Mouse (Mus musculus) stomach, embryonic 15.5 days (tissue): ENCODE results near the gene Rpl35. TPM values are rescaled to one million over a fixed set of nuclear protein-coding genes. Genes with fewer than 3 reads are reported as not detected.

Source experiments
- ATAC-seq: fragments of 200-750 bp; cut with Nextera tagmentation; 2 replicates; pipeline ENCODE4 v1.8.0; 2017; ENCODE audit warnings: low read depth, moderate number of reproducible peaks, moderate TSS enrichment; ENCODE audit not compliant: insufficient read depth, low FRiP score
- H3K27ac ChIP-seq: fragments of 300-500 bp; sonication (generic); 2 replicates; pipeline ENCODE4 v1.5.1; 2015; ENCODE audit warnings: mild to moderate bottlenecking, inconsistent platforms
- H3K27me3 ChIP-seq: fragments of 300-500 bp; sonication (generic); replicated peaks from 2 replicates; pipeline ENCODE4 v1.6.1; 2015; ENCODE audit warnings: inconsistent platforms
- H3K36me3 ChIP-seq: fragments of 300-500 bp; sonication (generic); 2 replicates; pipeline ENCODE4 v1.6.1; 2015; ENCODE audit warnings: inconsistent platforms
- H3K4me1 ChIP-seq: fragments of 300-500 bp; sonication (generic); 2 replicates; pipeline ENCODE4 v1.6.1; 2015; ENCODE audit warnings: inconsistent platforms
- H3K4me2 ChIP-seq: fragments of 300-500 bp; sonication (generic); 2 replicates; pipeline ENCODE4 v1.6.1; 2015; ENCODE audit warnings: mild to moderate bottlenecking, inconsistent platforms
- H3K4me3 ChIP-seq: fragments of 300-500 bp; sonication (generic); replicated peaks from 2 replicates; pipeline ENCODE4 v1.5.1; 2015; ENCODE audit warnings: inconsistent platforms
- H3K9ac ChIP-seq: fragments of 300-500 bp; sonication (generic); 2 replicates; pipeline ENCODE4 v1.6.1; 2015; ENCODE audit warnings: inconsistent platforms
- H3K9me3 ChIP-seq: fragments of 300-500 bp; sonication (generic); 2 replicates; pipeline ENCODE4 v1.6.1; 2016; ENCODE audit warnings: inconsistent platforms
- WGBS: fragments of 180-500 bp; shearing (Covaris S2); methylation state at CpG from one replicate; pipeline ENCODE4 v1.1.7; 2015; 5-methylcytosine and 5-hydroxymethylcytosine counted together
- polyA plus RNA-seq: library from polyadenylated mRNA; unstranded; fragments of >200 nt; fragmentation: Nextera tagmentation; extraction: Ambion mirVana; gene quantifications from 2 replicates; pipeline ENCODE4 v1.2.1, GENCODE M21; 2015

Rpl35 gene
- polyA plus RNA-seq, 1 experiment from 2014 or later, result 861 TPM

DNA sequence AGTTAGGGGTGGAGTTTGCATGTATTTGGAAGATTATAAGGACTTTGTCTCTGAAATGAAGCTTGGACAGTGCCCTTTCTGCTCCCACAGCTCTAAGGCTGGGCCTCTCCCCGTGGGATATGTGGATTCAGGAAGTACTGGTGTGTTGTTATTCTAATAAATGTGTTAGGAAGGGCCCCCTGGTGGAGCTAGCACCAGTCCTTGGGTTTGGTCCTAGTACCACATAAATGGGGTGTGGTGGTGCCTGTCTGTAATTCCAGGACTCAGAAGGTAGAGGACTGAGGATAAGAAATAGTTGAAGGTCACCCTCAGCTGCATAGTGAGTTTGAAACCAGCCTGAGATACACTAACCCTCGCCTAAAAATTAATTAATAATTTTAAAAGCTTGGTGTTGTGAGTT is 32.2 kb downstream of the Rpl35 start:
- no peaks in the 10 kb centered on the region for H3K36me3 ChIP-seq
- ATAC-seq, result no peak
- no peaks in the 10 kb centered on the region for H3K9me3 ChIP-seq
- H3K9ac ChIP-seq, result no peak overlapping the region
- no peak overlapping the region for H3K4me2 ChIP-seq
- H3K27ac ChIP-seq, result no peak overlapping the region
- no peak overlapping the region for H3K4me3 ChIP-seq
- WGBS, result 29% methylated on average over 2 of the region's 2 CpGs
- no peaks in the 10 kb centered on the region for H3K27me3 ChIP-seq
- H3K4me1 ChIP-seq, result 0 out of 2 replicates have a peak, but pooled peaks cover 3% of the 10 kb centered on the region

DNA sequence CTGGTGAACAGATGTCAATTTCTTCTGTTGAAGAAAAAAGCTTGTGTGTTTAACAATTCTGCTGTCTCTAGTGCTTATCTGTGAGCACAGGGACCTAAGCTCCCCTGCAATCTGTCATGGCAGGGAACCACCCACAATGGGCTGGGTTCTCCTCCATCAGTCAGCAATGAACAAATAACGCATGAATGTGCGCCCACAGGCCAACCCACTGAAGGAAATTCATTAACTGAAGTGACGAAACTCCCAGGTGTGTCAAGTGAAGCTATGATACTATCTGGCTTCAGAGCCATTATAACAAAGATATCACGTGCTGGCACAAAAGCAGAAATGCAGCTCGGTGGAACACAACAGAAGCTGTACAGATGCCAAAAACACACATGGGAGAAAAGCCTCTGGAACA is 35.4 kb downstream of the Rpl35 start:
- no peak overlapping the region for H3K4me2 ChIP-seq
- 0 out of 2 replicates have a peak, but pooled peaks cover 3% of the 10 kb centered on the region for H3K4me1 ChIP-seq
- H3K9ac ChIP-seq, result no peak overlapping the region
- ATAC-seq, result peak; percentile 79
- H3K36me3 ChIP-seq, result no peaks in the 10 kb centered on the region
- H3K4me3 ChIP-seq, result no peak overlapping the region
- H3K27me3 ChIP-seq, result no peaks in the 10 kb centered on the region
- H3K9me3 ChIP-seq, result no peaks in the 10 kb centered on the region
- 61% methylated on average over 5 of the region's 5 CpGs for WGBS
- H3K27ac ChIP-seq, result no peak overlapping the region

GRCm38 (mm10) chr2:38969650-38970049 is 35.8 kb downstream of the Rpl35 start:
- H3K27ac ChIP-seq, result no peak overlapping the region
- no peaks in the 10 kb centered on the region for H3K36me3 ChIP-seq
- no peaks in the 10 kb centered on the region for H3K27me3 ChIP-seq
- 0 out of 2 replicates have a peak, but pooled peaks cover 3% of the 10 kb centered on the region for H3K4me1 ChIP-seq
- no peak overlapping the region for H3K4me2 ChIP-seq
- ATAC-seq, result no peak
- H3K4me3 ChIP-seq, result no peak overlapping the region
- WGBS, result 81% methylated on average over 2 of the region's 2 CpGs
- no peaks in the 10 kb centered on the region for H3K9me3 ChIP-seq
- H3K9ac ChIP-seq, result no peak overlapping the region

DNA sequence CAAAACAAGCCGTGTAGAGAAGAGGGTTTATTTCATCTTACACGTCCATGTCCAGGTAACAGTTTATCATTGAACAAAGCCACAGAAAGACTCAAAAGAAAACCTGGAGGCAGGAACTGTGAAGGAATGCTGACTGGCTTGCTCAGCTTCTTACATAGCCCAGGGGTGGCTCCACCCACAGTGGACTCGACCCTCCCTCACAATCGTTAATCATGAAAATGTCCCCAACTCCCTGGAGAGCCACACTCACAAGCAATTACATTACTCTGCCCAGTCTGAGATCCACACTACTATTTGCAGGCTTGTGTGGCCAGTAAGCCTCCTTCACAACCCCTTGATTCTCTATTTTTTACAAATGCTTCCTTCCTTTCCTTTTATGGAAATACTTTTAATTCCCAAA is 41.2 kb downstream of the Rpl35 start:
- ATAC-seq, result no peak; the same call in 1 of the 2 replicates

DNA sequence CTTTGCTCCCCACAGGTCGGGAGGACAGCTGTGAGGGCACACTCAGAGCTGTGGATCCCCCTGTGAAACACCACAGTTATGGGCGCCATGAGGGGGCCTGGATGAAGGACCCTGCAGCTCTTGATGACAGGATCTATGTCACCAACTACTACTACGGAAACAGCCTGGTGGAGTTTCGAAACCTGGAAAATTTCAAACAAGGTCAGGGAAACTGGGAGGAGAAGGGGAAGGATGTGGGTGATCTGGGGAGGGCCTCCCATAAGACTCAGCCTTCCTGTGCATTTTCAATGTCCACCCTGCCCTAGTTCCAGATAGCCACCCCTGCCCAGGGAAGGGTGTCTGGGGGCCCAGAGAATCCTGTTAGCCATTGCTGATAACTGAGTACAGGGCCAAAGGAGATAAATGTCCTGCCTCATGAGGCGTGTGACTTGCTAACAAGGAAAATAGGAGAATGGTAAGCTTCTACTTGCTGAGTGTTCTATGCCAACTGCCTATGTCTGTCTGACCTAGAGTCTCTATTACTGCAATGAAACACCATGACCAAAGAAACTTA is 47.7 kb downstream of the Rpl35 start:
- no peaks in the 10 kb centered on the region for H3K9me3 ChIP-seq
- H3K36me3 ChIP-seq, result no peaks in the 10 kb centered on the region
- no peak for ATAC-seq
- 80% methylated on average over 5 of the region's 5 CpGs for WGBS
- no peak overlapping the region for H3K27ac ChIP-seq
- H3K27me3 ChIP-seq, result no peaks in the 10 kb centered on the region
- H3K4me3 ChIP-seq, result no peak overlapping the region
- H3K9ac ChIP-seq, result no peak overlapping the region
- H3K4me2 ChIP-seq, result no peak overlapping the region
- peaks cover 7% of the 10 kb centered on the region; the same call in 1 of the 2 replicates for H3K4me1 ChIP-seq

More for the DNA sequence above, 41.2 kb downstream of the Rpl35 start:
- WGBS, result 7% methylated on average over 4 of the region's 4 CpGs
- Histone ChIP-seq H3K27me3 (no peaks in the 10 kb centered on the region), H3K4me1 (peaks cover 3% of the 10 kb centered on the region; the same call in 1 of the 2 replicates), H3K9ac (no peak overlapping the region), H3K4me3 (no peak overlapping the region), H3K36me3 (no peaks in the 10 kb centered on the region), H3K9me3 (no peaks in the 10 kb centered on the region), H3K27ac (no peak overlapping the region), H3K4me2 (no peak overlapping the region; the same call in 1 of the 2 replicates)

DNA sequence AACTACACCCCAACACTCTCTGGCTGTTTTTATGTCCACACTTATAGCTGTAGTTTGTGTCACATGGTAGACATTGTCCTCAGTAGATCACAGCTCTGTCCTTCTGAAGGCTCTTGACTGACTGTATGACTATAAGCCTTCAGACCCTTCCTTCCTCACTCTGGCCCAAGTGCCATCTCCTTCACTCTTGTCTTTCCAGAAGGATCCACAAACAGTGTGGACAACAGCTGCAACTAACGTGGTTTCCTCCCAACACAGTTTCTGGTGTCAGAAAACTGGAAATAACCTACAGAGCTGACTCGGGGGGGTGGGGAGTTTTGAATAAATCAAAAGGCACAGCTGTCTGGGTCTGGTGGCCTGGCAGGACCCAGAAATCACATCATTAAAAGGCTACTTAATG is 49.4 kb downstream of the Rpl35 start:
- no peak for ATAC-seq
- WGBS, result 68% methylated on average over 2 of the region's 2 CpGs

GRCm38 (mm10) chr2:38953152-38953883 is 52.1 kb downstream of the Rpl35 start:
- Histone ChIP-seq H3K27me3 (no peaks in the 10 kb centered on the region), H3K4me3 (no peak overlapping the region), H3K36me3 (no peaks in the 10 kb centered on the region), H3K27ac (no peak overlapping the region), H3K4me1 (peaks cover 4% of the 10 kb centered on the region; the same call in 1 of the 2 replicates), H3K4me2 (no peak overlapping the region), H3K9me3 (no peaks in the 10 kb centered on the region), H3K9ac (no peak overlapping the region)
- no peak for ATAC-seq
- 72% methylated on average over 5 of the region's 5 CpGs for WGBS

More for the DNA sequence above, 49.4 kb downstream of the Rpl35 start:
- Histone ChIP-seq H3K4me1 (peaks cover 4% of the 10 kb centered on the region; the same call in 1 of the 2 replicates), H3K27ac (no peak overlapping the region), H3K9me3 (no peaks in the 10 kb centered on the region), H3K9ac (no peak overlapping the region), H3K36me3 (no peaks in the 10 kb centered on the region), H3K27me3 (no peaks in the 10 kb centered on the region), H3K4me3 (no peak overlapping the region), H3K4me2 (no peak overlapping the region)

Other genes with a start within 250 kb of the Rpl35 start
- gene Nr6a1, start 77.9 kb downstream of the Rpl35 start, polyA plus RNA-seq, result 1.5 and 2.3 TPM in 2 replicates
- 3.5 TPM in 2 replicates for gene Olfml2a, start 73.6 kb downstream of the Rpl35 start, polyA plus RNA-seq
- 1.6 and 1.9 TPM in 2 replicates for gene Wdr38, start 8.1 kb downstream of the Rpl35 start, polyA plus RNA-seq
- 119 and 127 TPM in 2 replicates for gene Arpc5l, start 276 bp downstream of the Rpl35 start, polyA plus RNA-seq
- 28.8 and 30.1 TPM in 2 replicates for gene Golga1, start 59.9 kb upstream of the Rpl35 start, polyA plus RNA-seq
- gene Scai, start 185.1 kb upstream of the Rpl35 start, polyA plus RNA-seq, result 8.5 and 9.6 TPM in 2 replicates
- gene Ppp6c, start 220.8 kb upstream of the Rpl35 start, polyA plus RNA-seq, result 71.2 and 73.8 TPM in 2 replicates